Mouse (Mus musculus): ENCODE measurements around the gene Prkn.

GRCm38 (mm10) chr17:11854571-11854970, 1014.4 kb downstream of the Prkn start:
- TF ChIP-seq CTCF (IDR thresholded peaks at IDR 0.05) (no peak), POLR2A (IDR thresholded peaks at IDR 0.05; ENCODE audit: insufficient read depth, low read depth, low read length) (no peak)
